ENCODE assay signal across 17 mouse cellular contexts in the genomic region with DNA sequence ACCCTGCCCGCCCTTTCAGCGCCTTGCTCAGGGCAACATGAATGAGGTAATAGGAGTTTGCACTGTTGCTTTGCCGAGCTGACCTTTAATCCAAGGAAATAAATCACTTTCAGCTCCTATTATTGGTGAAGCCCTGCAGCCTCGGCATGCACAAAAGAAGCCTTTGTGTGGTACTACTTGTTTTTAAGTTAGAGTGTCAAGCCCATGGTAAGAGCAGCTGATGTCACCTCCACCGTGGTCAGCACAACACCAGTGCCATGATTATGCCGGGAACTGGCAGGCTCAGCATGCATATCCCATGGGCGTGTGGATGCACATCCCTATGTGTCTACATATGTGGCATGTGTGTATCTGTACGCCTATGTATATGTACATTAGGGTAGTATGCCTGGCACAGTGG. TPM values are rescaled to one million over a fixed set of nuclear protein-coding genes. Genes with fewer than 3 reads are reported as not detected.
A peak's percentile ranks its signal among the peaks of the same experiment; 100 is the strongest.
DNase-seq lines count a peak whose midpoint lies in the region; ATAC-seq and TF ChIP-seq lines count a peak whose summit lies in the region.
"Had no signal": no experiment of that assay in that cellular context is flagged by ENCODE, and none has a peak within 500 bp of the region (broad histone marks: within the 10 kb centered on the region; RNA-seq: fewer than 3 reads in every experiment).

No protein-coding gene starts in this region.

- H3K27ac ChIP-seq in limb, embryonic 11.5 days (replicated peaks; ENCODE audit: low read depth, low read length) = peak overlapping the region; percentile 59; the same call in 1 of the 2 replicates
- no peak overlapping the region for H3K27ac ChIP-seq in gastrocnemius, adult 2 months
- H3K27ac ChIP-seq: heart, embryonic 15.5 days; lung, embryonic 15.5 days had no signal

- peak; percentile 87 for DNase-seq in heart, adult 11 months
- DNase-seq in heart, postnatal 36 days = no peak
- DNase-seq in embryo, embryonic 10.5 days (ENCODE audit: low spot score) = peak; percentile 80
- peak; percentile 70 for DNase-seq in forelimb bud, embryonic 11.5 days (ENCODE audit: low read depth, low spot score)
- DNase-seq in limb, embryonic 11.5 days (ENCODE audit: low spot score) = peak; percentile 59
- DNase-seq in ovary, postnatal 10 days (ENCODE audit: low spot score) = no peak
- DNase-seq in gastrocnemius, adult 2 months = no peak
- no peak for DNase-seq in thymus, postnatal 0 days (ENCODE audit: low spot score)
- DNase-seq: adrenal gland, postnatal 10 days; cerebellum, adult 9-11 months; gastrocnemius, postnatal 36 days; kidney, postnatal 4 days; thymus, adult 18-20 months had no signal

- 0 out of 2 replicates have a peak, but pooled peaks have one; percentile 48 for ATAC-seq in limb, embryonic 11.5 days (ENCODE audit: insufficient number of reproducible peaks, low FRiP score, low TSS enrichment, low read depth)

- no peaks in the 10 kb centered on the region for H3K9me3 ChIP-seq in limb, embryonic 11.5 days (ENCODE audit: control insufficient read depth, low read length)
- H3K9me3 ChIP-seq: heart, embryonic 15.5 days; lung, embryonic 15.5 days; megakaryocyte, embryonic 14.5 days had no signal

- no peaks in the 10 kb centered on the region for H3K36me3 ChIP-seq in limb, embryonic 11.5 days (ENCODE audit: control insufficient read depth, insufficient read depth, low read length)

- 33% methylated on average over 8 of the region's 8 CpGs for WGBS in limb, embryonic 11.5 days

- intact Hi-C loops in heart, postnatal 36 days (cut with DNase I) = no loop called here
- intact Hi-C loops in gastrocnemius, adult 2 months (cut with DNase I) = no loop called here

- H3K4me1 ChIP-seq in limb, embryonic 11.5 days (ENCODE audit: control insufficient read depth, insufficient read depth, low read length) = peaks cover 27% of the 10 kb centered on the region
- H3K4me1 ChIP-seq: heart, embryonic 15.5 days; lung, embryonic 15.5 days had no signal

- TF ChIP-seq CTCF in gastrocnemius, adult 2 months (IDR thresholded peaks at IDR 0.05) = no peak

- no peak overlapping the region for H3K9ac ChIP-seq in limb, embryonic 11.5 days (ENCODE audit: low read length)
- H3K9ac ChIP-seq: heart, embryonic 15.5 days; lung, embryonic 15.5 days had no signal

- H3K4me2 ChIP-seq in limb, embryonic 11.5 days (ENCODE audit: low read depth, severe bottlenecking) = no peak overlapping the region
- H3K4me2 ChIP-seq: heart, embryonic 15.5 days; liver, embryonic 11.5 days; lung, embryonic 15.5 days had no signal

- no peak overlapping the region for H3K4me3 ChIP-seq in limb, embryonic 11.5 days (ENCODE audit: low read depth, low read length)
- H3K4me3 ChIP-seq in gastrocnemius, adult 2 months = no peak overlapping the region
- H3K4me3 ChIP-seq: heart, embryonic 15.5 days; lung, embryonic 15.5 days; megakaryocyte, embryonic 14.5 days had no signal

- H3K27me3 ChIP-seq in limb, embryonic 11.5 days (ENCODE audit: control insufficient read depth, insufficient read depth, low read length) = no peaks in the 10 kb centered on the region
- H3K27me3 ChIP-seq: heart, embryonic 15.5 days; lung, embryonic 15.5 days had no signal

RNA-seq across cellular contexts. Expression of a gene that starts 56.5 kb away (rescaled TPM):
- 10 to 100 TPM; 27.4 to 33.8 TPM for total RNA-seq in heart, postnatal 36 days (2021)
- 22.5 and 23.8 TPM in 2 replicates for polyA plus RNA-seq in limb, embryonic 11.5 days (2014; fragmentation: Nextera tagmentation; extraction: Ambion mirVana)
- 10 to 100 TPM in 1 of 2 experiments, 1 to 10 TPM in 1; 9.7 to 14.9 TPM for total RNA-seq in gastrocnemius, adult 2 months (2021)
- 15.5 and 16.1 TPM in 2 replicates for polyA plus RNA-seq in thymus, postnatal 0 days (2015; fragmentation: Nextera tagmentation; extraction: Ambion mirVana)

Comparison
In these comparisons a context has a peak if more than half of its experiments do, and no peak if none do; other contexts are left out.
1. DNase-seq: peak in heart, adult 11 months (single experiment), embryo, embryonic 10.5 days (single experiment), forelimb bud, embryonic 11.5 days (single experiment) and limb, embryonic 11.5 days (single experiment); none in heart, postnatal 36 days (0 of 2), ovary, postnatal 10 days (single experiment), gastrocnemius, adult 2 months (single experiment) and thymus, postnatal 0 days (single experiment).